Mouse (Mus musculus) yolk sac, embryonic 10.5 days (tissue): ENCODE measurements around the gene Pik3ap1.
"Not testable (repeated sequence)": the region's sequence is repeated elsewhere in the genome, so short reads cannot be mapped to it uniquely, and the experiment has no call there.

Experiments used
- DNase-seq: peaks from one replicate; pipeline ENCODE4 v3.0.0-alpha.2; 2017; ENCODE audit warnings: low spot score

Pik3ap1 gene

DNA sequence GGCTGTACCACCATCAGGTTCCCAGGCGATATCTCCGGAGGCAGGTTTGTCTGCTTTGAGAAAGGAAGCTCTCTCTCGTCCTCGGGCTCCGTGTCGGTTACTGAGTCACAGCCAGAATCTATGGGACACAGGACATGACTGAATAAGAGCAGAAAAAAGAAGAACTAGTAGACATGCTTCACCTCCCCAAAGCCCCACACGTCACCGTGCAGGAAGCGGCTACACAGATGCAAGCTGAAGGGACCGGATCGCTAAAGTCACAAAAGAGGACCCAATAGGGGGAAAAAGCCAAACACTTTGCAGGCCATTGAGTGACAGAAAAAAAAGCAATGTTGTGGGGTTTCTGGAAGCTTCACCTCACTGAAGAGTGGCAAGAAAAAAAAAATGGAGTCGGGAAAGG lies 52.7 kb downstream of the Pik3ap1 start:
- DNase-seq: no peak

DNA sequence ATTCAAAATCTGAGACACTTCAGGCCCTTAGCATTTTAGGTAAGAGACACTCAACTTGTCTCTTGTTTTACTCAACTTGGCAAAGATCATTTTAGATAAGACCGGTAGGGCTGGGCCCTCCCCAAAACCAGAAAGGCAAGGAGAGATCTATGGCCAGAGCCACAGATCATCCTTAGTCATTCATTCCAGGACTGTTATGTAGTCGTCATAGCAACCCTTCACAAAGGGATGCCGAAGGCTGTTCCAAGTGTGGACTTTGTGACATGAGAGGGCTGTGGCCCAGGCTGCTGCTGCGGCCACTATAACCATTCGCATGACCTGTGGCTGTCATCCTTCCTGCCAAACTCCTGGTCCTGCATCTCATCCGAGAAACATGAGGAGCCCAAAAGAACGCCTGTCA lies 54.5 kb downstream of the Pik3ap1 start:
- no peak for DNase-seq

DNA sequence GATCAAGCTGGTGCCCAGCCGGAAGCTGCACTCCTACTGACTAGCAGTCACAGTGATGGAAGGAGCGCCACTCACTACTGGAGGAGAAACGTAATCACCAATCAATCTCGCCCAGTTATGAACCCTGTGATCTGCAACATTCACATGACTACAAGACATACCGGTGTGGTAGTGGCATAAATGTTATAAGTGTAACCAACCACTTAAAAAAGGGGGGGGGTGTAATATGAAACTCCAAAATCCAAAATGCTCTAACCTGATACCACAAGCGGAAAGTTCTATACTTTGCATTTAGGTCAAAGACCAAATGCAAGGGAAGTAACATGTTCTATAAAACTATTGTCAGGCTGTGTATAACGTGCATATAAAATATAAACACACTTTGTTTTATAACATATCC lies 54.9 kb downstream of the Pik3ap1 start:
- DNase-seq: no peak

DNA sequence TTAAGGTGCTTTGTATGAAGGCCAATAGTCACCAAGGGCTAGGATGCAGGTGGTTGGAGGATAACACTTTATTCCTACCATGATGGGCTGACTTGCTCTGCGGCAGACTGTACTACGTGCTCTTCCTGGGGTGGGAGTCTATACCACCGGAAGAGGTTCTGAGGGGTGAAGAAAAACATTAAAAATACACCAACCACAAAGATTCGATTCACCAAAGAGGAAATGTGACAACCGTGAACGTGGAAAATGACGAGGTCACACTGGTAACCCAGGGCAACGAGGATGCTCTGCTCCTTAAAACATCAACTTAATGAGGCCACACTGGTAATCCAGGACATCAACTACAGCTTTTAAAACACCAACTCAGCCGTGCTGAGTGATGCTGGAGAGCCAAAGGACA lies 56.2 kb downstream of the Pik3ap1 start:
- no peak for DNase-seq

DNA sequence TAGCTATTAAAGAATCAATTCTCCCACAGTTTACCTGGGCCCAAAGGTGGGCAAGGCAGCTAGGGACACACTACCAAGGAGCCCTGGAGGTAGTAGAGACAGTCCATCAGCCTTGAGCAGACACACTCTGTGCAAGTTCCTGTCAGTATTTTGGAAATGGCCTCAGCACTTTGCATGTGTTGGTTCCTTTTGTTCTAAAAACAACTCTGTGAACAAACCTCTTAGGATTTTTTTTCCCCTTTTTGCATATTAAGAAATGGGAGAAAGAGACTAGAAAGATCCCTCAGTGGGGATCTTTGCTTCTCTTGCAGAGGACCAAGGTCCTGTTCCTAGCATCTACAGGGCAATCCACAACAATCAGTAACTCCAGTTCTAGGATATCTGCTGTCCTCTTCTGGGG lies 61.1 kb downstream of the Pik3ap1 start:
- DNase-seq: no peak

DNA sequence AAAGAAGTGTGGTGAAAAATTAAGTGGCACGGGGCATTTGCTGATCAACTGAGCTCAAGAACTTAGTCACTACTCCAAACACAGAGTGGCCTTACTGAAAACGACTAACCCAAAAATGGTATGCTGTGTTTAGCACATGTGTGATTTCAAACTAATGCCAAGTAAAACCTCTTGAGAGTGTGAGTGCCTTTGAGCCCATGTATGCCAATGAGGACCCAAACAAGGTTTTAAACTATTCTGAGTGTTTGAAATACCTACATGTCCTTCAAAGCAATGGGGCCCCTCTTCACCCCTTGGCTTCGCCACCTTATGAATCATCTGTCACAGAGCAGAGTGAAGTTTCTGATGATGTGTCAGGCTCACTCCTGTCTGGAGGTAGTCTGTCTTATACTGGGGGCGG lies 61.8 kb downstream of the Pik3ap1 start:
- DNase-seq: no peak

DNA sequence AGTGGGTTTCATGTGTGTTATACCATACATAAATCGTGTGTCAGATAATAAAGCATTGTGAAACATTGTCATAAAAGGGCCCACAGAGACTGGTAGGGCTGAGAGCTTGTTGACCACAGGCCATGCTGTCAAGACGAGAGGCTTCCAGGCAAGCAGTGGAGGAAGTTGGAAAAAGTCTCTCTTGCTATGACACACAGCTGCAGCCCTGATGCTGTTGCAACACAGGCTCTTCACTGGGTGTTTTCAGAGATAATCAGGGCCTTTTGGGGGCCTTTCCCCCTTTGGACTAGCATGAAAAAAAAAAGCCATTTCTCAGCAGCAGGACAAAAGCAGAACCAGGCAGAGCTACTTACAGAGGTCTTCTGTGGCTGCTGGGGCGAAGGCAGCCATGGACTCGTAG lies 63.8 kb downstream of the Pik3ap1 start:
- no peak for DNase-seq

DNA sequence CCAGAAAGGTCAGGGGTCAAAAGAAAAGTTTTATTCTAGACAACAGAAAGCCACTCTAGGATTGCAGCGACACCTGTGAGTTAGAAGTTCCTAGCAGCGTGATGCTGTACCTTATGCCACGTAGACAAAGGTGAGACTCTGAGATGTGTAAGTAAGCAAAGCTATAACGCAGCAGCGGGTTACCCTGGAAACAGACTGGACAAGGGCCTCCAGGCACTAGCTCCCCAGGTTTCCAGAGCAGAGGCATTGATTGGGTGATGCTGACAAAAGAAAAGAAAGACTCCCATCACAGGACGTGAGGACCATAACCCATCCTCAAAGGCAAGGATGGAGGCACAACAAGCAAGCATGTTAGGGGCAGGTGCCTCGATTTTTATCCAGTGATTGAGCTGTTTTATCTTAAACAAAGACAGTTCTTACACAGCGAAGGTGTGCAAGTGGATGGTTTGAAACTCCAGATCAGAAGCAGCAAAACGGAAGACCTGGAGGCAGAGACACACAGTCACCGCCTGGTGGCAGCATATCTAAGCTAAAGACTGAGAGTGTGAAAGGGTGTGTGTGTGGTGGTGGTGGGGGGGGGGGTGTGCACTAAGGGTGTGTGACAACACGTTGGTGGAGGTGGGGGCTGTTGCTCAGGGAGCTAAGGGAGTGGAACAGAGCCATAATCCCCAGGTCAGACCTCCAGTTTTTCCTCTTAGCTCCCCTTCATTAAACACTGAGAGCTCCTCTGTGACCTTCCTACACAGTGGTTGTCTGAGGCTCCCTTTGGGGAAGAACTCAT lies 67.4 kb downstream of the Pik3ap1 start:
- peak; percentile 32 for DNase-seq

DNA sequence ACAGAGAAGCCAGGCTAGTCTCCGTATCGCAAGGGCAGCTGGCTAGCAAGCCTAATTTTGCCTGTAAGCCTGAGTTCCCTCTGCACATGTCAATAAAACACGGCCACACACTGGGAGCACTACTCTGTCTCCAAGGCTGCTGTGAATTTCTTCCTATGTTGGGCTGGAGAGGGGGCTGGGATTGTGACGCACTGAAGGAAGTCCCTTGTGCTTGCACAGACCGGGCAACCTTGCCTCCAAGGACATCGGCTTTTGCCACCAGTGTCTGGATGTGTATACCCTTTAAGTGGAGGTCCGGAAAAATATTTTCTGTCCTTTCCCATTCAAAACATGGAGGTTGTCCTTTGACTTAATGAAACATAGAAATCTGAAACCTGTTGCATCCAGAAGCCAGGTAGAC lies 70.2 kb downstream of the Pik3ap1 start:
- DNase-seq: no peak

DNA sequence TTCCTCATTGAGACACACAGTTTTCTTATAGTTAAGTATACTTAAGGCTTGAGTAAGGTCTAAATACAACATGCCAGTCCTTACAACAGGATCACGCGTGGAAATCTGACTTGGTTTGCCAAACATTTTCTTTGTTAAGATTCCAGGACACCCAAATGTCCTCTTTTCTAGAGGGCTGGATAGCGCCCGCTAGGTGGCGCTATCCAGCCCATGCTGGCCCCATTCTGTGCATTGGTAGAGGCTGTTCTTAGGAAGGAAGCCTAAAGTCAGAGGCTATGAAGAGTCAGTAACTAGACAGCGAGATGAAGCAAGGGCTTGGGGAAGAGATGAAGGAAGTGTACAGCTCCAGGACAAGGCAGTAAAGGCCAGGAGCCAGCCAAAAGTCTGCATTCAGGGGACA lies 71.2 kb downstream of the Pik3ap1 start:
- DNase-seq: no peak

DNA sequence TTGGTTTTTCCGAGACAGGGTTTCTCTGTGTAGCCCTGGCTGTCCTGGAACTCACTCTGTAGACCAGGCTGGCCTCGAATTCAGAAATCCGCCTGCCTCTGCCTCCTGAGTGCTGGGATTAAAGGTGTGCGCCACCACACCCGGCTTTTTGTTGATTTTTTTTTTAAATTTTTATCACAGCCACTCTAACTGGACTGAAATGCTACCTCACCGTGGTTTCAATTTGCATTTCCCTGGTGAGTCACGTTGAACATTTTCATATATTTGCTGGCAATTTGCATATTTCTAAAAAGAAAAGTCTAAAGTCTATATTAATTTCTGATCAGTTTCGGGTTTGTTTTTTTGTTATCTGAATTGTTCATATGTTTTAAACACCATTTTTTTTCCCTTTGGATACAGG lies 72.3 kb downstream of the Pik3ap1 start:
- DNase-seq: not testable (repeated sequence)

DNA sequence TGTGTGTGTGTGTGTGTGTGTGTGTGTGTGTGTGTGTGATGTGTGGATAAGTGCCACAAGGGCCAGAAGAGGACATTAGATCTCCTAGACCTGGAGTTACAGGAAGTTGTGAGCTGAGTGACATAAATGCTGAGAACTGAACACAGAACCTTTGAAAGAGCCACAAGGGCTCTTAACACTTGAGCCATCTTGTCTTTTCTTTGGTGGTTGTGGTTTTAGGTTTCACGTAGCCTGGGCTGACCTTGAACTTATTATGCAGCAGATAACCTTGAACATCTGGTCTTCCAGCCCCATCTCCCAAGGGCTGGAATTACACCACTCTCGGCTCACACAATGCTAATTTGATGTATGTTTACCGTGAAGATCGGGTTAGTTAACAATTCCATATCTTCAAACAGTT lies 72.9 kb downstream of the Pik3ap1 start:
- DNase-seq: no peak

DNA sequence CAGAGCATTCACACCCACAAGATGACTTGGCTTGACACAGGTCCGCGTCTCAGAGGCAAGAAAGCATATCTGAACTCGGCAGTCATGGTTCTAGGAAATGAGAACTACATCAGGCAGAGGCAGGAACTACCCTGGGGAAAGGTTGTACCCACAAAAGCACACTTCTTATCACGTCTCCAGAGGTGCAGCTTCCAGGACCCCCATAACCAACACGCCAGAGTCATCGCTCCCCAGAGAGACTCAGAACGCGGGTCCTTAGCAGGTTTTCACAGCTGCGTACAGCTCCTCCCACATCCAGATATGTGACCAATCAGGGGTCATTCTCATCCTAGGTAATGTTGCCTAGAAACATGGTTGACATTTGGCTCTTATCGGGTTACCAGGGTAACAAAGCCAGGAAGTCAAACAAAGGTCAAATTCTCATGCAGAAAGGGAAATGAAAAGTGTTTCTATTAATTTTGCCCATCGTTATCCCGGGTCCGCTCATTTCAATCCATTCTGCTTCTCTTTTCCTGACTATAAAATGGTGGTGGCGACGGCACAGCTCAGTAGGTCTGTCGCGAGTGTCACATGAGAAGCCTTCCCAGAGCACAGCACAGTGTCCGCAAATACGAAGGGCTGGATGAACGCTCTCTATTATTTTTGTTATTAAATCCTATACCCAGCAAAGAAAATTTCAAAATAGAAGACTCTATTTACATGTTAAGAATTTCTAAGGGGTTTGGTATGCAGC lies 73.8 kb downstream of the Pik3ap1 start:
- peak; percentile 58 for DNase-seq

DNA sequence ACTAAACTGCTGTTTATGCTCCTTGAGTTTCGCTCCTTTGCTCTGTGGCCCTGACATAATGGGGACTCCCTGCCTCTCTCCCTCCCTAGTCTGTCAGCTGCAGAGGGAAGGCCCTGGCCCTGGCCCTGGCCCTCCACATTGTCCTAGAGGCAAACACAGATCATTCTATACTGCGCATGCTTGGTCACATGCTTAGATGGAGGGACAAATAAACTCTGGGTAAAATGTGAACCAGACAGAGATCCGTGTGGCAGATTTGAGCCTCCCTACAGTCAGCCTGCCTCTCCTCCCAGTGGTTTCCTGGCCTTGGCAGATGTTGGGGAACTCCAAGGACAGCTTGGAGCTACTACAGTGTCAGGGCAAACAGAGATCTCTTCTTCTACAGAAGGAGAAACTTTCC lies 81.0 kb downstream of the Pik3ap1 start:
- DNase-seq: no peak

DNA sequence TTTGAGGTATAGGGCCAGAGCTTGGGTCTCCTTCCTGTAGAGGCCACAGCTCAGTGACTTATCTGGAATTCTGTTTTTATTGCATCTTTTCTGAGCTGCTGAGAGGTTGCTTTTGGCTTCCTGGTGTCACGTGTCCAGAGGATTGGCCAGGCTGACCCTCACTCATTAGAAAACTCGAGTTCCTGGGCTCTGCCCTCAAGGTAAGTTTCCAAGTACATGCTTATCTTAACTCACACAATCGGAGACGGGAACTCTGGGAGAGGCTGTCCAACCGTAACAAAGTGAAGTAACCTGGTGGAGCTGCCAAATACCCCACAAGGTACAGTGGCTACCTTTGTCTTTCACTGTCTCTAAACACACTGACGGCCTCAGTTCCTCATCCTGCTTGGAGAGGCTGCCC lies 81.5 kb downstream of the Pik3ap1 start:
- DNase-seq: no peak

DNA sequence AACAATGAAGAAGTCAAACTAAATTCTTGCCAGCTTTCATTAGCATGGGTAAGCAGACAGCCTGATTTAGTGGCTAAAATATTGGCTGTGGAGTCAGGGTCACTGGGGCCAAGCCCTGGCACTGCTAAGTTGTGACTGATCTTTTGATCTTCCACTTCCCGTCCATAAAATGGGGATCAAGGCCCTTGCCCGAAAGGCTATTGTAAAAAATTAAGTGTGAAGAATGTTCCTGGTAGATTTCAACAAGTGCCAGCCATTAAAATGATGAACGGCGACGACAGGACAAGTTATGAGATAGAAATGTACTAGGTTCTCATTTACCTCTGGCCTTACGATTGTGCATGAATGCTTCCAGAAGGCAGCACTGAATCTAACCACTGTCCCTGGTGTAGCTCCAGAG lies 83.0 kb downstream of the Pik3ap1 start:
- peak; percentile 29 for DNase-seq

DNA sequence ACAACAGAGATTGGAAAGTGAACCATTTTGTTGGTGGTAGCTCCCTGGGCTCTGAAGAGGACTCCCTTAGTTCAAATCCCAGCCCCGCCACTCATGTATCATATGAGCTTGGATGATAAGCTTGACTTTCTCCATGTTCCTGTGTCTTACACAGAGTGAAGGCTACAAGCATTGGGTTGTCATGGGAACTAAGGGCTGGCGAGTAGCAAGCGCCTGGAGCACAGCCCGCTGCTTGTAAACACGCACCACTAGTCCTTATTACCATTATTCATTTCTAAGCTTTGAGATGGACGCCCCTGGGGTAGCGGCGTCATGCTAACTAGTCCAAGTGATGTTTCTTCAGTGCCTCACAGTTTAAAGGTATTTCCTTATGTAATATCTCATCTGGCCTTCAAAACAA lies 85.5 kb downstream of the Pik3ap1 start:
- DNase-seq: no peak

DNA sequence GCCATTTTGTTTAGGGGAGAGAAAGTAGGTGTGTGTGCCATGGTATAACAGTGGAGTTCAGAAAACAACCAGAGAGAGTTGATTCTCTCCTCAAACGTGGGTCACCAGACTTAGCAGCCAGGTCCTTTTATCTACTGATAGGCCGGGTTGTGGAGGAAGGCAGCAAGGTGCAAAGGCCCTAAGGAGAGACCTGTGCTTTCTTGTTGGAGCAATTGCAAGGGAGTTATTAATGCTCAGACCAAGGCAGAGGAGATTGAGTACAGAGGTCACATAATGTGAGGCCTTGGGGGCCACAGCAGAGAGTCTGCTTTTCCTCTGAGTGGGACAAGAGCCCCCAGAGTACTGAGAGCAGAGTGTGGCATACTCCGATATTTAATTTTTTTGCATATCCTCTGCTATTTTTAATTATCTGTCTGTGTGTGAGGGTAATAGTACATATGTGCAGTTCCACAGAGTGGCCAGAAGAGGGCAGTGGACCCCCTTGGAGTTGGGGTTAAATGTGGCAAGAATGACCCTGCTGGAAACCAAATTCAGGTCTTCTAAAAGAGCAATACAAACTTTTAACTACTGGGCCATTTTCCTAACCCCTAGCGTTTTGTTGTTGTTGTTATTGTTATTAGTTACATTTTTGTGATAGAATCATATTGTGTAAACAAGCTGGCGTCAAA lies 93.8 kb downstream of the Pik3ap1 start:
- DNase-seq: no peak

DNA sequence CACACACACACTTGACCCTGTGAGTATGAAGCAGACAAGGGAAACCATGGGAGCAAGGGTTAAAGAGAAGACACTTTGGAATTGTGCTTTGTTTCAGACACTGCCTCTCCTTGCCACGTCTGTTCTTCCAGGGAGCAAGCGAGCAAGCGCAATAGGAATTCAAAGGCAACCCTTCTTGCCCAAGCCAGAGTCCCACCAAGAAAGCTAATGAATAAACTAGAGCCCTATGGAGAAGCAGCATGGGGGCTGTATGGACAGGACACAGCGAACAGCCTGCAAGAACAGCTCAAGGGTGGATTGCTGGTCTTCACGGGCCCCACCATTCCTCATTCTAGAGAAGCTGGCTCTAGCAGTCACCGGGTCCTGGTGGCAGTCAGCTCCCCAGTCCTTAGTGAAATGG lies 96.3 kb downstream of the Pik3ap1 start:
- DNase-seq: no peak

DNA sequence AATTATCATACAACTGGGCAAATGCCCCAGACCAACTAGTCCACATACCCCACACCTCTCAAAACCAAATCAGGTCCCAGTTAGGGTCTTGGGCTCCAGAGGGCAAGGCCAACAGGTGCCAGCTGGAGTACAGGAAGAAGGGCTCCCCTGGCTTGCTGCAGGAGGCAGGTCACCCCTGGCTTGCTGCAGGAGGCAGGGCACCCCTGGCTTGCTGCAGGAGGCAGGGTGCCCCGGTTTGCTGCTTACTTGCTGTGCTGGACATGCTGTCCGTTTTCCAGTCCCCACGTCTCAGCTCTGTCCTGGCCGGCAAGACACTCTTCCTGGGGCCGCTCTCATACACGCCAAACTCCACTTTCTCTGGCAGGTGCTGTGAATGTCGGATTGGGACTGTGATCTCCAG lies 97.7 kb downstream of the Pik3ap1 start:
- no peak for DNase-seq

DNA sequence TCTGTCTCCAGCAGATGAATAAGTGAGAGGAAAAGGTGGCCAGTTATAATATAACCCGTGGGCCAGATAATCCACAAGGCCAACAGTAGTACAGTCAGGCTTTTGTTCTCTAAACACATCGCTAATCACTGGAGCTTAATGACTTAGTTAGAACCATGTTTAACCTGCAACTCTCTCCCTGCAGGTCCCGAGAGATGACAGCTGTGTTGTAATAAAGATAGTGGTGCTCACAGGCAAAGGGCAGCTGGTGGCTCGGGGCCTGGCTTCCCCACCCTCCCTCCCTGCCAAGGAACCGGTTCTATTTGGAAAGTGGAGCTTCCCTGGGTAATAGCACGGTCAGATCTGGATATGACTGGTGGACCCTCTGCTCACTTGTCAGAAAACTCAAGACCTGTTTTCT lies 100.4 kb downstream of the Pik3ap1 start:
- DNase-seq: no peak

DNA sequence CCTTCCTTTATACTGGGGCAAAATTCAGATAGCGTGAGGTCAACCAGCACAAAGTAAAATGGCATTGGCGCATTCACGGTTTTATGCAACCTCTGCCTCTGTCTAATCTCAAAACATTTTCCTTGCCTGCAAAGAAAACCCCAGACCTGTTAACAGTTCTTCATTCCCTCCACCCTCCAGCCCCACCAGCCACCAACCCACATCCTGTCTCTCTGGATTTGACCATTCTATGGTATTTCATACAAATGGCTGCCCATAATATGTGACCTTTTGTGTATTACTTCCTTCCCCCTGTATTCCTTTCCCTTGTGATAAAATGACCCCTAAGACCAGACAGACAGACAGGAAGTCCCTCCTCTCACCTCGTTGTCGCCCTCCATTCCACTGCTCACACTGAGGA lies 102.2 kb downstream of the Pik3ap1 start:
- DNase-seq: no peak

DNA sequence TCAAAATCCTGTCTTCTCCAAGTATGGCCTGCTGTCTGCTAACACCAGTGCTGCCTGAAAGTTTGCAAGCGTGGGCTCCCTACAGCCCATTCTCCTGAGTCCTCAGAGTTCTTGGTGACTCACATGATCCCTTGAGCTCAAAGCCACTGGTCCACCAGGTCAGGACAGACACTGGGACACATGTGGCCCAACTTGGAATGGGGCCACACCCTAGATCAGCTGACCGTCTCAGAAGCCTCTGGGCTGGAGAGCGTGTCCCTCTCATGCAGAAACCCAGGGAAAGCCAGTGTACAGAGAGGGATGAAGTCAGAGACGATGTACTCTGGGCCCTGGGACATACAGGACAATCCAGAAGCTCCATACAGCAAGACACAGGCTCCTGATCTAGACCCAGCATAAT lies 102.7 kb downstream of the Pik3ap1 start:
- no peak for DNase-seq
